Mouse (Mus musculus) small intestine, adult 2 months (tissue): ENCODE results near the gene Spocd1. TPM values are rescaled to one million over a fixed set of nuclear protein-coding genes. Genes with fewer than 3 reads are reported as not detected.
A peak's percentile ranks its signal among the peaks of the same experiment; 100 is the strongest.

ENCODE experiments used
- H3K27ac ChIP-seq: fragments of 200-500 bp; 2 replicates; pipeline ENCODE4 v1.5.1; 2012; ENCODE audit warnings: low read depth, low read length, control low read depth, inconsistent platforms; ENCODE audit not compliant: insufficient read depth
- H3K27me3 ChIP-seq: fragments of 200-500 bp; 2 replicates; pipeline ENCODE4 v1.6.1; 2012; ENCODE audit warnings: mild to moderate bottlenecking, moderate library complexity, low read length, inconsistent platforms; ENCODE audit not compliant: control insufficient read depth, insufficient read depth
- H3K36me3 ChIP-seq: fragments of 200-500 bp; 2 replicates; pipeline ENCODE4 v1.6.1; 2012; ENCODE audit warnings: mild to moderate bottlenecking, low read length, control low read depth, inconsistent platforms; ENCODE audit not compliant: control insufficient read depth, insufficient read depth
- H3K4me1 ChIP-seq: fragments of 200-500 bp; 2 replicates; pipeline ENCODE4 v1.6.1; 2012; ENCODE audit warnings: low read length, inconsistent platforms, mixed read lengths; ENCODE audit not compliant: control insufficient read depth, insufficient read depth, insufficient read length
- H3K4me3 ChIP-seq: fragments of 200-500 bp; 2 replicates; pipeline ENCODE4 v1.5.1; 2012; ENCODE audit warnings: low read depth, mild to moderate bottlenecking, control low read depth, inconsistent platforms, low read length, moderate library complexity
- CTCF ChIP-seq: fragments of 200-500 bp; IDR thresholded peaks from 2 replicates; pipeline ENCODE4 v1.5.1; 2012; ENCODE audit warnings: low read depth, mild to moderate bottlenecking, control low read depth, inconsistent platforms, low read length, moderate library complexity, mixed read lengths; ENCODE audit not compliant: insufficient replicate concordance, insufficient read length; ENCODE audit errors: extremely low read depth
- POLR2A ChIP-seq: fragments of 200-500 bp; IDR thresholded peaks from 2 replicates; pipeline ENCODE4 v1.6.1; 2012; ENCODE audit warnings: low read depth, mild to moderate bottlenecking, control low read depth, inconsistent platforms, low read length, moderate library complexity
- WGBS: fragments of 180-500 bp; shearing (Covaris S2); methylation state at CpG from one replicate; pipeline ENCODE4 v1.1.7; 2018; 5-methylcytosine and 5-hydroxymethylcytosine counted together
- polyA plus RNA-seq: library from polyadenylated mRNA; depleted of rRNA; stranded (reverse); fragments of >200 nt; gene quantifications from 2 replicates; pipeline ENCODE4 v1.2.3, GENCODE M21; 2012

Spocd1 gene
- polyA plus RNA-seq, 1 experiment, result not detected

- Histone ChIP-seq H3K27ac (no peak overlapping the region), H3K36me3 (no peaks in the 10 kb centered on the region), H3K4me3 (no peak overlapping the region), H3K4me1 (peaks cover 1% of the 10 kb centered on the region), H3K27me3 (no peaks in the 10 kb centered on the region)
- TF ChIP-seq POLR2A, result no peak
- TF ChIP-seq CTCF, result no peak
- WGBS, result 88% methylated on average over 3 of the region's 3 CpGs
Observed at GRCm38 (mm10) chr4:129918901-129919300, 10.1 kb upstream of the Spocd1 start.

GRCm38 (mm10) chr4:129920542-129921313 lies 8.3 kb upstream of the Spocd1 start:
- Histone ChIP-seq H3K27me3 (no peaks in the 10 kb centered on the region), H3K27ac (peak overlapping the region; percentile 39; the same call in 1 of the 2 replicates), H3K4me3 (no peak overlapping the region), H3K4me1 (no peaks in the 10 kb centered on the region), H3K36me3 (no peaks in the 10 kb centered on the region)
- TF ChIP-seq CTCF, result no peak
- TF ChIP-seq POLR2A, result no peak
- WGBS, result 92% methylated on average over 15 of the region's 15 CpGs

GRCm38 (mm10) chr4:129921314-129921587 lies 7.8 kb upstream of the Spocd1 start:
- H3K36me3 ChIP-seq, result no peaks in the 10 kb centered on the region
- H3K27me3 ChIP-seq, result no peaks in the 10 kb centered on the region
- no peak overlapping the region for H3K4me3 ChIP-seq
- WGBS, result 38% methylated on average over 3 of the region's 3 CpGs
- no peak for TF ChIP-seq CTCF
- TF ChIP-seq POLR2A, result no peak
- no peaks in the 10 kb centered on the region for H3K4me1 ChIP-seq
- peak overlapping the region; percentile 39; the same call in 1 of the 2 replicates for H3K27ac ChIP-seq

GRCm38 (mm10) chr4:129924143-129924542 lies 4.9 kb upstream of the Spocd1 start:
- no peaks in the 10 kb centered on the region for H3K27me3 ChIP-seq
- no peaks in the 10 kb centered on the region; the same call in none of the 2 replicates for H3K4me1 ChIP-seq
- H3K4me3 ChIP-seq, result no peak overlapping the region
- WGBS, result 74% methylated on average over 8 of the region's 8 CpGs
- no peaks in the 10 kb centered on the region for H3K36me3 ChIP-seq
- TF ChIP-seq CTCF, result no peak
- no peak for TF ChIP-seq POLR2A
- no peak overlapping the region for H3K27ac ChIP-seq

GRCm38 (mm10) chr4:129924694-129925093 lies 4.4 kb upstream of the Spocd1 start:
- Histone ChIP-seq H3K27me3 (no peaks in the 10 kb centered on the region), H3K27ac (no peak overlapping the region), H3K36me3 (no peaks in the 10 kb centered on the region), H3K4me3 (no peak overlapping the region), H3K4me1 (no peaks in the 10 kb centered on the region; the same call in none of the 2 replicates)
- TF ChIP-seq POLR2A, result no peak
- no peak for TF ChIP-seq CTCF
- WGBS, result 57% methylated on average over 6 of the region's 6 CpGs

GRCm38 (mm10) chr4:129926544-129926943 lies 2.5 kb upstream of the Spocd1 start:
- Histone ChIP-seq H3K4me3 (no peak overlapping the region), H3K27ac (no peak overlapping the region), H3K36me3 (no peaks in the 10 kb centered on the region), H3K4me1 (no peaks in the 10 kb centered on the region; the same call in none of the 2 replicates), H3K27me3 (no peaks in the 10 kb centered on the region)
- no peak for TF ChIP-seq CTCF
- TF ChIP-seq POLR2A, result no peak
- WGBS, result 23% methylated on average over 8 of the region's 8 CpGs

GRCm38 (mm10) chr4:129927091-129927490 lies 2.0 kb upstream of the Spocd1 start:
- Histone ChIP-seq H3K27me3 (no peaks in the 10 kb centered on the region), H3K4me3 (no peak overlapping the region), H3K27ac (no peak overlapping the region), H3K36me3 (no peaks in the 10 kb centered on the region), H3K4me1 (no peaks in the 10 kb centered on the region; the same call in none of the 2 replicates)
- WGBS, result 81% methylated on average over 3 of the region's 3 CpGs
- no peak for TF ChIP-seq POLR2A
- no peak for TF ChIP-seq CTCF
